Mouse (Mus musculus): ENCODE data around the gene Pde2a.

DNA sequence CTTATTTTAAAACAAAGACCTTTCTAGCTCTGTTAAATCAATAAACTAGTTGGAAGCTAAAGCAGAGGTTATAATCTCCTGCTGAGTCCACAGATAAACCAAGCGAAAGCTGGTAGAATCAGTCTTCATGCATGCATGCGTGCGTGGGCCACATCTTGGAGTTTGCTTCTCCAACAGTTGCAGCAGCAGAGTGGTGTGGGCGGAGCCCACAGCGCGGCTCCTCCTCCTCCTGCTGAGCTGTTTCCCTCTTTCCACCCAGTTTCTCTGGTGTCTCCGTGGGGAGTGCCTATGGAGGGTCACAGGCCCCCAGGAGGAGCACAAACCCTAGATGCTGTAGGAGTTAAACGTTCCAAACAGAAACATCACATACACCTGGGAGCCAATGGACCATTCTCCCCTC is 116.0 kb downstream of the Pde2a start:
- TF ChIP-seq CTCF (IDR thresholded peaks at IDR 0.05; ENCODE audit: control insufficient read depth, insufficient read depth, low read length), result no peak
- TF ChIP-seq POLR2A (IDR thresholded peaks at IDR 0.05; ENCODE audit: borderline replicate concordance, control insufficient read depth, low read depth, low read length), result no peak
